Mouse (Mus musculus) MEL (cell line): ENCODE measurements at regions not wholly inside any gene's neighbourhood (a gene's known extent, or its start where the extent isn't known, plus 50 kb on each side); places are given as distances from the start of the nearest gene placed in this dataset.

Experiments
- DNase-seq: peaks from one replicate; pipeline ENCODE4 v3.0.0; 2011; ENCODE audit warnings: low read depth, low spot score
- H3K27ac ChIP-seq: 2 replicates; pipeline ENCODE4 v1.5.1; 2012; ENCODE audit warnings: low read depth, mild to moderate bottlenecking, control low read depth, low read length, moderate library complexity; ENCODE audit not compliant: control insufficient read depth
- H3K27me3 ChIP-seq, 2 experiments: fragments of 150-350 bp in 1 of 2; sonication (generic) in 1 of 2; 2 replicates each; pipeline ENCODE4 v1.6.1; 2012; ENCODE audit warnings: low read length in 2 of 2, mild to moderate bottlenecking in 2 of 2, improper control_type of control experiment in 1 of 2, moderate library complexity in 1 of 2; ENCODE audit not compliant: insufficient read depth in 2 of 2, control insufficient read depth in 1 of 2
- H3K36me3 ChIP-seq, 2 experiments: 2 replicates each; pipeline ENCODE4 v1.6.1; 2012 to 2014; ENCODE audit warnings: low read length in 2 of 2, improper control_type of control experiment in 1 of 2, inconsistent platforms in 1 of 2, mild to moderate bottlenecking in 1 of 2; ENCODE audit not compliant: insufficient read depth in 2 of 2, control insufficient read depth in 1 of 2
- H3K4me1 ChIP-seq, 2 experiments: fragments of 150-350 bp in 1 of 2; sonication (generic) in 1 of 2; 2 replicates each; pipeline ENCODE4 v1.6.1; 2012; ENCODE audit warnings: low read length in 2 of 2, improper control_type of control experiment in 1 of 2, mild to moderate bottlenecking in 1 of 2; ENCODE audit not compliant: insufficient read depth in 2 of 2, control insufficient read depth in 1 of 2
- H3K4me3 ChIP-seq, 2 experiments: fragments of 150-350 bp in 1 of 2; sonication (generic) in 1 of 2; 2 replicates each; pipeline ENCODE4 v1.5.1; 2012; ENCODE audit warnings: low read depth in 2 of 2, low read length in 2 of 2, mild to moderate bottlenecking in 2 of 2, moderate library complexity in 2 of 2, control low read depth in 1 of 2, improper control_type of control experiment in 1 of 2; ENCODE audit not compliant: control insufficient read depth in 1 of 2, insufficient read depth in 1 of 2
- H3K79me2 ChIP-seq: 2 replicates; pipeline ENCODE4 v1.6.1; 2012; ENCODE audit warnings: mild to moderate bottlenecking, low read length, moderate library complexity; ENCODE audit not compliant: control insufficient read depth, poor library complexity, insufficient read depth
- H3K9ac ChIP-seq: 2 replicates; pipeline ENCODE4 v1.6.1; 2012; ENCODE audit warnings: low read depth, mild to moderate bottlenecking, control low read depth, low read length, moderate library complexity; ENCODE audit not compliant: control insufficient read depth, poor library complexity, severe bottlenecking
- H3K9me3 ChIP-seq: fragments of 150-350 bp; sonication (generic); replicated peaks from 2 replicates; pipeline ENCODE4 v1.6.1; 2012; ENCODE audit warnings: mild to moderate bottlenecking, low read length, improper control_type of control experiment, moderate library complexity; ENCODE audit not compliant: insufficient read depth
- BHLHE40 ChIP-seq: IDR thresholded peaks from 2 replicates; pipeline ENCODE4 v1.6.1; 2012; ENCODE audit warnings: low read depth, mild to moderate bottlenecking, inconsistent platforms, low read length, improper control_type of control experiment, borderline replicate concordance
- CHD1 ChIP-seq: IDR thresholded peaks from 2 replicates; pipeline ENCODE4 v1.6.1; 2012; ENCODE audit warnings: low read depth, mild to moderate bottlenecking, inconsistent platforms, low read length, improper control_type of control experiment
- CTCF ChIP-seq, 3 experiments: IDR thresholded peaks in 2 of 3; conservative IDR thresholded peaks in 1 of 3; 2 replicates each; pipeline ENCODE4 v1.5.1; 2011 to 2012; ENCODE audit warnings: low read length in 3 of 3, low read depth in 2 of 3, mild to moderate bottlenecking in 2 of 3, improper control_type of control experiment in 1 of 3, inconsistent platforms in 1 of 3, mixed read lengths in 1 of 3, moderate library complexity in 1 of 3; ENCODE audit not compliant: control insufficient read depth in 1 of 3, insufficient read depth in 1 of 3, poor library complexity in 1 of 3, severe bottlenecking in 1 of 3
- E2F4 ChIP-seq: IDR thresholded peaks from 2 replicates; pipeline ENCODE4 v1.6.1; 2011; ENCODE audit warnings: low read depth, low read length, improper control_type of control experiment, borderline replicate concordance
- ELF1 ChIP-seq: IDR thresholded peaks from 2 replicates; pipeline ENCODE4 v1.6.1; 2014; ENCODE audit warnings: low read depth, mild to moderate bottlenecking, inconsistent platforms, low read length, improper control_type of control experiment, moderate library complexity
- GATA1 ChIP-seq: IDR thresholded peaks from 2 replicates; pipeline ENCODE4 v1.6.1; 2011; ENCODE audit warnings: low read depth, low read length, improper control_type of control experiment
- JUND ChIP-seq: IDR thresholded peaks from 2 replicates; pipeline ENCODE4 v1.6.1; 2011; ENCODE audit warnings: low read depth, mild to moderate bottlenecking, improper control_type of control experiment, low read length
- MAZ ChIP-seq: IDR thresholded peaks from 2 replicates; pipeline ENCODE4 v1.6.1; 2012; ENCODE audit warnings: low read depth, mild to moderate bottlenecking, inconsistent platforms, low read length, improper control_type of control experiment
- MYC ChIP-seq: IDR thresholded peaks from 2 replicates; pipeline ENCODE4 v1.6.1; 2011; ENCODE audit warnings: low read depth, mild to moderate bottlenecking, low read length, improper control_type of control experiment, moderate library complexity
- NELFE ChIP-seq: IDR thresholded peaks from 2 replicates; pipeline ENCODE4 v1.6.1; 2011; ENCODE audit warnings: low read depth, low read length, improper control_type of control experiment
- NRF1 ChIP-seq: IDR thresholded peaks from 2 replicates; pipeline ENCODE4 v1.6.1; 2014; ENCODE audit warnings: low read depth, mild to moderate bottlenecking, inconsistent platforms, low read length, improper control_type of control experiment, moderate library complexity; ENCODE audit not compliant: poor library complexity, insufficient read depth, severe bottlenecking
- SMC3 ChIP-seq: IDR thresholded peaks from 2 replicates; pipeline ENCODE4 v1.6.1; 2011; ENCODE audit warnings: low read depth, low read length, improper control_type of control experiment
- TAL1 ChIP-seq: IDR thresholded peaks from 2 replicates; pipeline ENCODE4 v1.6.1; 2012; ENCODE audit warnings: mild to moderate bottlenecking, inconsistent platforms, low read length, moderate library complexity, mixed read lengths
- TCF12 ChIP-seq: IDR thresholded peaks from 2 replicates; pipeline ENCODE4 v1.6.1; 2014; ENCODE audit warnings: low read depth, mild to moderate bottlenecking, inconsistent platforms, low read length, improper control_type of control experiment, moderate library complexity
- UBTF ChIP-seq: IDR thresholded peaks from 2 replicates; pipeline ENCODE4 v1.6.1; 2012; ENCODE audit warnings: low read depth, mild to moderate bottlenecking, inconsistent platforms, low read length, improper control_type of control experiment, moderate library complexity, borderline replicate concordance; ENCODE audit not compliant: insufficient read depth
- ZC3H11A ChIP-seq: IDR thresholded peaks from 2 replicates; pipeline ENCODE4 v1.6.1; 2012; ENCODE audit warnings: low read depth, mild to moderate bottlenecking, inconsistent platforms, low read length, improper control_type of control experiment
- ZNF384 ChIP-seq: IDR thresholded peaks from 2 replicates; pipeline ENCODE4 v1.6.1; 2012; ENCODE audit warnings: low read depth, mild to moderate bottlenecking, inconsistent platforms, low read length, improper control_type of control experiment

- DNase-seq: no peak
- Histone ChIP-seq H3K9ac (no peak overlapping the region), H3K36me3 (no peaks in the 10 kb centered on the region), H3K9me3 (no peaks in the 10 kb centered on the region)
- TF ChIP-seq UBTF (no peak), NELFE (no peak), BHLHE40 (no peak), TAL1 (no peak), MAZ (no peak), ZC3H11A (no peak), ZNF384 (no peak), TCF12 (no peak), E2F4 (no peak), ELF1 (no peak), CHD1 (no peak)
- TF ChIP-seq, all 39 proteins: peak for 0
- no peak overlapping the region for H3K4me3 ChIP-seq
- H3K27ac ChIP-seq: no peak overlapping the region
- peaks cover 0 to 3% of the 10 kb centered on the region in 2 experiments; a peak in 2 of 4 replicates for H3K27me3 ChIP-seq
- no peaks in the 10 kb centered on the region for H3K4me1 ChIP-seq
- H3K79me2 ChIP-seq: no peaks in the 10 kb centered on the region
Measured at GRCm38 (mm10) chr12:77739047-77739760, 454.8 kb upstream of the Gm6657 start.

DNA sequence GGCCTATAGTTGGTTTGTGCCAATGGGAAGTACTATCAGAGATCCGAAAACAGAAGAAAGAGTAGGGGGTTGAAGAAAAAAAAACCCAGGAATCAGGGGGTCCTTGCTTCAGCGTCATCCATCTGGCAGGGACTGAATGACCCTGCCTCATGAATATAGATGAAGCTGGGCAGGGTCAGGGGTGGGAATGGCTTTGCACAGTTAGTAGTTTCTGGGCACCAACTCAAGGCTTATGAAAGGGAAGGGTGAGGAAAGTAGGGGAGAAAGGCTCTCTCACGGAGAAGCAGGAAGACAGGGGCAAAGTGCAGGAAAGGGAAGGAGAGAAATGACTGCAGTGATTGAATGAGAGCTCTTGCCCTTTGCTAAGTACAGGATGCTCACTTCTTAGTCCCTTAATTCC lies 451.3 kb upstream of the Gm6657 start:
- Histone ChIP-seq H3K4me1 (no peaks in the 10 kb centered on the region), H3K27ac (no peak overlapping the region), H3K9me3 (no peaks in the 10 kb centered on the region), H3K36me3 (no peaks in the 10 kb centered on the region), H3K4me3 (no peak overlapping the region), H3K27me3 (peaks cover 3 to 5% of the 10 kb centered on the region in 2 experiments; a peak in 3 of 4 replicates), H3K9ac (no peak overlapping the region), H3K79me2 (no peaks in the 10 kb centered on the region)
- no peak for DNase-seq
- TF ChIP-seq NELFE (no peak), UBTF (no peak)

DNA sequence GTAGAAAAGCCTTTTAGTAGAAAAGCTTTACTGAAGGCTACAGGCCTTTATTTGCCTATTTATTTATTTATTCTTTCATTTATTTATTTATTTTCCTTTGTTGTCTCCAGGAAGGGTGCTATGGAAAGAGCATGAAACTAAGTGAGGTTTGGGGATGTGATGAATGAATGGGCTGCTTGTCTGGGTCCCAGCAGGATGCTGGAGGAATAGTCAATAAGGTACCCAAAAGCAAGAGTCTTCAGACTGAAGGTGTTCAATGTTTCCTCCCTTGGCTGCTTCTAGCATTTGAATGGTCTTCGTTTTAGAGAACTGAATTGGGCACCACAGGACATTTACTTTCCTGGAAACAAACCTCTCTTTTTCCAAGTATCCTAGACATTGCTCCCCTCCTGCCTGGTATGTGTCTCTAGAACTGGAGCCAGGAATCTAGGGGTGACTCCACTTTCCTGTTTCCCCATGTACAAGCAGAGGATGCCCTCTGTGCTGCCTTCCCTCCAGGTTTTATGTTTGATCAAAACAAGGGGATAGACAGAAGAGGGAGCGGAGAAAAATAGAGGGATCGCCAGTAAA lies 444.5 kb upstream of the Gm6657 start:
- TF ChIP-seq CTCF (IDR thresholded peaks at IDR 0.05 in 2 of 3, conservative IDR thresholded peaks at IDR 0.05 in 1 of 3; ENCODE audit: control insufficient read depth in 1 of 3, insufficient read depth in 1 of 3, low read depth in 2 of 3, low read length in 3 of 3, poor library complexity in 1 of 3, severe bottlenecking in 1 of 3) (no peak), MAZ (no peak), JUND (no peak), SMC3 (no peak), GATA1 (no peak), MYC (no peak), NRF1 (no peak)
- DNase-seq: no peak

More for the DNA sequence above, 444.5 kb upstream of the Gm6657 start:
- Histone ChIP-seq H3K27ac (no peak overlapping the region), H3K9ac (no peak overlapping the region), H3K4me1 (no peaks in the 10 kb centered on the region), H3K4me3 (no peak overlapping the region), H3K79me2 (no peaks in the 10 kb centered on the region), H3K27me3 (peaks cover 3 to 4% of the 10 kb centered on the region in 2 experiments; a peak in 2 of 4 replicates), H3K9me3 (no peaks in the 10 kb centered on the region), H3K36me3 (no peaks in the 10 kb centered on the region)
